Mouse (Mus musculus): Measurements from ENCODE around the gene C2cd5.
"Not testable (repeated sequence)": the region's sequence is repeated elsewhere in the genome, so short reads cannot be mapped to it uniquely, and the experiment has no call there.

DNA sequence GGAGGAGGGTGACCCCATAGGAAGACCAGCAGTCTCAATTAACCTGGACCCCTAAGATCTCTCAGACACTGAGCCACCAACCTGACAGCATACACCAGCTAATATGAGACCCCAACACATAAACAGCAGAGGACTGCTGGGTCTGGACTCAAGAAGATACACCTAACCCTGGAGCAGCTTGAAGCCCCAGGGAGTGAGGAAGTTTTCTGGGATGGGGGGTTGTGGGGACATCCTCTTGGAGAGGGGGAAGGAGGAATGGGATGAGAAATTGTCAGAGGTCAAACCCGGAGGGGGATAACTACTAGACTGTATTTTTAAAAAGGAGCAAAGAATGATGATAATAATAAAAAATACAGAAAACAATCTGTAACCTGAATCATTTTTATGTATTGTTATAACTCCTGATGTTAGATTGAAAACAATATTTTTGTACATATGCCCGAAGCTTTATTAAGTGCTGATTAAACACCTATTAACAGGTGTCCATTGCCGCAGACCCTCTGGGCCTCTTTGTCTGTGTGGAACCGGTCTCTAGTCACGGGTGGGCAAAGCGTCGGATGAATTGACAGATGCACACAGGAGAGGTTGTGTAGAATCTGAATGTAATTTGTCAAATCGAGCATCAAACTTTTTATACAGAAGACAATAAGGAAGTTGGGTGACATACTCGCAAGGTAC, 114.2 kb downstream of the C2cd5 start:
- TF ChIP-seq POU5F1 (IDR thresholded peaks at IDR 0.05; ENCODE audit: borderline replicate concordance, low read length); CTCF (conservative IDR thresholded peaks at IDR 0.05; ENCODE audit: low read length); NANOG (IDR thresholded peaks at IDR 0.05; ENCODE audit: borderline replicate concordance, low read length): not testable (repeated sequence)
